Mouse (Mus musculus): ENCODE measurements at regions not wholly inside any gene's neighbourhood (a gene's known extent, or its start where the extent isn't known, plus 50 kb on each side); places are given as distances from the start of the nearest gene placed in this dataset.

DNA sequence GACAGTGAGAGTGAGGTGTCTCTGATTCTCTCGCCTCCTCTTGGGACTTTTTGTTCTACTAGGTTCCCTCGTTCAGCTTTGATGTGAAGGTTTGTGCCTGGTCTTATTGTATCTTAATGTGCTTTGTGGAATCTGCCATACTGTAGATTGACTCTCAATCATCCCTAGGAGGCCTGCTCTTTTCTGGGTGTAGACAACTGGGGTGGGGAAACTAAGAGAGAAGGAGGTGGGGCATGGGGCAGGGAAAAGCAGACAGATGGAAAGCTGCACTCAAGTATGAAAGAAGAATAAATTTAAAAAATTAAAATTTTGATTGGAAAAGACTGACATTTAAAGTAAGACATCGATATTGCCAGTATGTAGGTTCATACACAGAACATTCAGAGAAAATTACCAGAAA, 172.0 kb upstream of the Ctso start:
- Histone ChIP-seq H3K4me3 (replicated peaks; ENCODE audit: control insufficient read depth, low read depth, low read length) (no peak overlapping the region), H3K27ac (ENCODE audit: control insufficient read depth, insufficient read depth, low read depth, low read length, poor library complexity) (no peak overlapping the region), H3K4me1 (ENCODE audit: control insufficient read depth, insufficient read depth, low read length) (no peaks in the 10 kb centered on the region)
- WGBS, result 83% methylated on average over 3 of the region's 3 CpGs
- TF ChIP-seq CTCF (IDR thresholded peaks at IDR 0.05; ENCODE audit: control insufficient read depth, insufficient read depth, low read length) (no peak), POLR2A (IDR thresholded peaks at IDR 0.05; ENCODE audit: borderline replicate concordance, control insufficient read depth, low read depth, low read length) (no peak)

- Histone ChIP-seq H3K27ac (ENCODE audit: control insufficient read depth, insufficient read depth, low read depth, low read length, poor library complexity) (no peak overlapping the region), H3K4me3 (replicated peaks; ENCODE audit: control insufficient read depth, low read depth, low read length) (no peak overlapping the region), H3K4me1 (ENCODE audit: control insufficient read depth, insufficient read depth, low read length) (no peaks in the 10 kb centered on the region)
- WGBS, result 26% methylated on average over 2 of the region's 2 CpGs
- TF ChIP-seq POLR2A (IDR thresholded peaks at IDR 0.05; ENCODE audit: borderline replicate concordance, control insufficient read depth, low read depth, low read length), result no peak
- TF ChIP-seq CTCF (IDR thresholded peaks at IDR 0.05; ENCODE audit: control insufficient read depth, insufficient read depth, low read length), result no peak
These were observed 171.5 kb upstream of the Ctso start for GRCm38 (mm10) chr3:81760914-81761313.

DNA sequence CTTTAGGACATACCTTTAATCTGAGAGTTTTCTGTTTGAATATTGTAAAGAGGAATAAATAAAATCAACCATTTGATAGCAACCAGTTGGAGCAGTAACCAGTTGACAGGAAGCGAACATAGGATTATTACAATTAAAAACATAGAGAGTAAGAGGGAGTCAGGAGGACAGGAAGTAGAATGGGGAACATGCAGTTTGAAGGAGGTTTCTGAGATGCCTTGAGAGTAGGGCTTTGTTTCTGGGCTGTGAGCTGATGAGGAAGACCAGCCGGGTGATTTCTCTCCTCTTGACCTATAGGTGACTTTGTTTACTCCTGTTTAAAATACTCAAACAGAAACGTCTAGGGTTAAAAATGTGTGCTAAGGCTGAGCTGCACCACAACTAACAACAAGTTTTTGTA, 160.6 kb upstream of the Ctso start:
- no peak overlapping the region for H3K4me3 ChIP-seq (replicated peaks; ENCODE audit: control insufficient read depth, low read depth, low read length)
- no peak overlapping the region for H3K27ac ChIP-seq (ENCODE audit: control insufficient read depth, insufficient read depth, low read depth, low read length, poor library complexity)
- 16% methylated on average over 3 of the region's 3 CpGs for WGBS
- H3K4me1 ChIP-seq (ENCODE audit: control insufficient read depth, insufficient read depth, low read length), result no peaks in the 10 kb centered on the region
- TF ChIP-seq POLR2A (IDR thresholded peaks at IDR 0.05; ENCODE audit: borderline replicate concordance, control insufficient read depth, low read depth, low read length) (no peak), CTCF (IDR thresholded peaks at IDR 0.05; ENCODE audit: control insufficient read depth, insufficient read depth, low read length) (no peak)

- Histone ChIP-seq H3K27ac (ENCODE audit: control insufficient read depth, insufficient read depth, low read depth, low read length, poor library complexity) (no peak overlapping the region), H3K4me1 (ENCODE audit: control insufficient read depth, insufficient read depth, low read length) (no peaks in the 10 kb centered on the region), H3K4me3 (replicated peaks; ENCODE audit: control insufficient read depth, low read depth, low read length) (no peak overlapping the region)
- no peak for TF ChIP-seq CTCF (IDR thresholded peaks at IDR 0.05; ENCODE audit: control insufficient read depth, insufficient read depth, low read length)
These were observed 159.4 kb upstream of the Ctso start for GRCm38 (mm10) chr3:81773012-81773411.

- Histone ChIP-seq H3K4me3 (replicated peaks; ENCODE audit: control insufficient read depth, low read depth, low read length) (no peak overlapping the region), H3K4me1 (ENCODE audit: control insufficient read depth, insufficient read depth, low read length) (no peaks in the 10 kb centered on the region), H3K27ac (ENCODE audit: control insufficient read depth, insufficient read depth, low read depth, low read length, poor library complexity) (no peak overlapping the region)
- TF ChIP-seq CTCF (IDR thresholded peaks at IDR 0.05; ENCODE audit: control insufficient read depth, insufficient read depth, low read length), result no peak
- TF ChIP-seq POLR2A (IDR thresholded peaks at IDR 0.05; ENCODE audit: borderline replicate concordance, control insufficient read depth, low read depth, low read length), result no peak
- WGBS, result 80% methylated on average over 9 of the region's 9 CpGs
These were observed 150.3 kb upstream of the Ctso start for GRCm38 (mm10) chr3:81782081-81782480.

GRCm38 (mm10) chr3:81782921-81783541, 149.4 kb upstream of the Ctso start:
- H3K27ac ChIP-seq (ENCODE audit: control insufficient read depth, insufficient read depth, low read depth, low read length, poor library complexity), result no peak overlapping the region
- peak overlapping the region; percentile 27 for H3K4me3 ChIP-seq (replicated peaks; ENCODE audit: control insufficient read depth, low read depth, low read length)
- no peaks in the 10 kb centered on the region for H3K4me1 ChIP-seq (ENCODE audit: control insufficient read depth, insufficient read depth, low read length)
- under 1% methylated on average over 15 of the region's 15 CpGs for WGBS
- TF ChIP-seq POLR2A (IDR thresholded peaks at IDR 0.05; ENCODE audit: borderline replicate concordance, control insufficient read depth, low read depth, low read length) (no peak), CTCF (IDR thresholded peaks at IDR 0.05; ENCODE audit: control insufficient read depth, insufficient read depth, low read length) (no peak)

DNA sequence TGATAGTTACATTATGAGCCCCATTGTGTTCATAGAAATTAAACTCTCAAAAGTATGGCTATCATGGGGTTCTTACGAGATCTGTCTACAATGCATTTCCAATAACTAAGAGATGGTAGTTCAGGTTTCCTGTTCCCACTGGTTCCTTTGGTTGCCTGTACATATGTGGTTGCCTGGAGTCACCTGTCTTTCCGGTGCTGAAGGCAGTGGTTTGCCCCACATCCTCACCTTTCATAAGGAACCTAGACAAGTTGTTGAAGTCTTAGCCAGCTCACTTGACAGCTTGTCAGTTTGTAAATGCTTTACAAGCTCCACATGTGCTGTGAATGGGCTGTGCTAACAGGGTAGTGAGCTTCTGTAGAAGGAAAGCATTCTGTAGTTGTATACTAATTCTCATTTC, 143.5 kb upstream of the Ctso start:
- H3K4me3 ChIP-seq (replicated peaks; ENCODE audit: control insufficient read depth, low read depth, low read length), result no peak overlapping the region
- no peaks in the 10 kb centered on the region for H3K4me1 ChIP-seq (ENCODE audit: control insufficient read depth, insufficient read depth, low read length)
- no peak overlapping the region for H3K27ac ChIP-seq (ENCODE audit: control insufficient read depth, insufficient read depth, low read depth, low read length, poor library complexity)
- no peak for TF ChIP-seq CTCF (IDR thresholded peaks at IDR 0.05; ENCODE audit: control insufficient read depth, insufficient read depth, low read length)
- TF ChIP-seq POLR2A (IDR thresholded peaks at IDR 0.05; ENCODE audit: borderline replicate concordance, control insufficient read depth, low read depth, low read length), result no peak
- whole genome bisulfite sequencing, result 6% methylated on average over 2 of the region's 2 CpGs

DNA sequence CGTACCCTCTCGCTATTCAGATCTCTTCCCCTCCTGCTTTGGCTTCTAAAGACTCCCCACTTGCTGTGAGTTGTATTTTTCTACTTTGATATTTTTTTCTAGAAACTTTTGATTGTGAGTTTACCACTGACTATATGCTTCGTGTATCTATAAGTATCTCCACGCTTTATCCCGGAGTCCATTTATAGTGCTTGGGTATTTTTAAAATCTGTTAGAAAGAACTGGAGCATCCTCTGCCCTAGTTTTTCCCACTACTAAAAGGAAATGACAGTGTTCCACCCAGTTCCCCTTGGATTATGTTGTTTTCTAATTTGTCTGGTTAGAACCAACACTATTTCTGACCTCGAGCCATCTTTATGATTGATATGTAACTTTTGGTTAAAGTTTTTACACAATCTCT, 142.7 kb upstream of the Ctso start:
- WGBS, result 75% methylated on average over 6 of the region's 6 CpGs
- Histone ChIP-seq H3K4me1 (ENCODE audit: control insufficient read depth, insufficient read depth, low read length) (no peaks in the 10 kb centered on the region), H3K27ac (ENCODE audit: control insufficient read depth, insufficient read depth, low read depth, low read length, poor library complexity) (no peak overlapping the region), H3K4me3 (replicated peaks; ENCODE audit: control insufficient read depth, low read depth, low read length) (no peak overlapping the region)
- TF ChIP-seq CTCF (IDR thresholded peaks at IDR 0.05; ENCODE audit: control insufficient read depth, insufficient read depth, low read length) (no peak), POLR2A (IDR thresholded peaks at IDR 0.05; ENCODE audit: borderline replicate concordance, control insufficient read depth, low read depth, low read length) (no peak)

- TF ChIP-seq CTCF (IDR thresholded peaks at IDR 0.05; ENCODE audit: control insufficient read depth, insufficient read depth, low read length) (no peak), POLR2A (IDR thresholded peaks at IDR 0.05; ENCODE audit: borderline replicate concordance, control insufficient read depth, low read depth, low read length) (no peak)
- H3K27ac ChIP-seq (ENCODE audit: control insufficient read depth, insufficient read depth, low read depth, low read length, poor library complexity), result no peak overlapping the region
- H3K4me1 ChIP-seq (ENCODE audit: control insufficient read depth, insufficient read depth, low read length), result no peaks in the 10 kb centered on the region
- 79% methylated on average over 2 of the region's 2 CpGs for WGBS
- H3K4me3 ChIP-seq (replicated peaks; ENCODE audit: control insufficient read depth, low read depth, low read length), result no peak overlapping the region
These were observed 130.3 kb upstream of the Ctso start for GRCm38 (mm10) chr3:81802096-81802495.

All from bone marrow, adult 2 months (tissue).